Mouse (Mus musculus) heart, adult 2 months (tissue): ENCODE results near the gene 1700030K09Rik. TPM values are rescaled to one million over a fixed set of nuclear protein-coding genes. Genes with fewer than 3 reads are reported as not detected.

Experiments used
- DNase-seq, 2 experiments: peaks; one replicate each; pipeline ENCODE4 v3.0.0; 2021
- H3K27ac ChIP-seq: fragments of 200-600 bp; 2 replicates; pipeline ENCODE4 v1.8.1; 2022
- H3K27me3 ChIP-seq: fragments of 200-500 bp; 2 replicates; pipeline ENCODE4 v1.6.1; 2012; ENCODE audit warnings: mild to moderate bottlenecking, low read length, inconsistent platforms, mixed read lengths; ENCODE audit not compliant: control insufficient read depth, insufficient read depth
- H3K36me3 ChIP-seq: fragments of 200-500 bp; 2 replicates; pipeline ENCODE4 v1.6.1; 2012; ENCODE audit warnings: low read length, inconsistent platforms; ENCODE audit not compliant: control insufficient read depth, insufficient read depth
- H3K4me1 ChIP-seq: fragments of 200-500 bp; 2 replicates; pipeline ENCODE4 v1.6.1; 2011; ENCODE audit warnings: low read length; ENCODE audit not compliant: control insufficient read depth, insufficient read depth
- H3K4me3 ChIP-seq: fragments of 200-600 bp; 2 replicates; pipeline ENCODE4 v1.8.1; 2022
- H3K79me2 ChIP-seq: fragments of 200-500 bp; replicated peaks from 2 replicates; pipeline ENCODE4 v1.6.1; 2012; ENCODE audit warnings: mild to moderate bottlenecking, inconsistent platforms, low read length, moderate library complexity, mixed read lengths; ENCODE audit not compliant: control insufficient read depth, insufficient read depth
- H3K9ac ChIP-seq: fragments of 200-500 bp; 2 replicates; pipeline ENCODE4 v1.6.1; 2012; ENCODE audit warnings: low read depth, mild to moderate bottlenecking, control low read depth, inconsistent platforms, low read length, mixed read lengths
- CTCF ChIP-seq: fragments of 200-600 bp; IDR thresholded peaks from 2 replicates; pipeline ENCODE4 v1.8.1; 2022; ENCODE audit warnings: antibody characterized with exemption, mild to moderate bottlenecking, moderate library complexity
- EP300 ChIP-seq: fragments of 200-500 bp; IDR thresholded peaks from 2 replicates; pipeline ENCODE4 v1.6.1; 2011; ENCODE audit warnings: low read depth, low read length, control low read depth; ENCODE audit not compliant: insufficient read depth
- POLR2A ChIP-seq: fragments of 200-500 bp; IDR thresholded peaks from 2 replicates; pipeline ENCODE4 v1.6.1; 2011; ENCODE audit warnings: mild to moderate bottlenecking, low read depth, low read length, control low read depth; ENCODE audit not compliant: insufficient read depth
- WGBS: fragments of 180-500 bp; shearing (Covaris S2); methylation state at CpG from one replicate; pipeline ENCODE4 v1.1.7; 2018; 5-methylcytosine and 5-hydroxymethylcytosine counted together
- intact Hi-C: fragments of 180-260 bp; cut with DNase I; formaldehyde crosslinking; loops from one replicate; pipeline ENCODE4 v1.15.1; 2025
- long read RNA-seq: library from polyadenylated mRNA; stranded (forward); transcript quantifications from one replicate; pipeline ENCODE4 v2.0.0, GENCODE M21; 2021
- polyA plus RNA-seq: library from polyadenylated mRNA; depleted of rRNA; stranded (reverse); fragments of >200 nt; gene quantifications from 2 replicates; pipeline ENCODE4 v1.2.3, GENCODE M21; 2012; rRNA removed
- total RNA-seq, 2 experiments: library from RNA; stranded (reverse); gene quantifications; 2 replicates each; pipeline ENCODE4 v1.2.3; 2021

Gene 1700030K09Rik
- total RNA-seq = 1 to 10 TPM; 4.0 to 4.7 TPM
- polyA plus RNA-seq = 5.0 and 5.7 TPM in 2 replicates
- long read RNA-seq, partial matches to known transcripts = 2 of 5 reads
- long read RNA-seq, other reads (novel, unspliced or antisense) = 1 of 5 reads

GRCm38 (mm10) chr8:72443338-72443993, at the start of gene 1700030K09Rik, which contains the start of gene Calr3:
TSS of gene 1700030K09Rik (plus strand) at chr8:72443880.
TSS of gene Calr3 (minus strand) at chr8:72443870.
- 5% methylated on average over 34 of the region's 34 CpGs for WGBS
- Histone ChIP-seq H3K27me3 (no peaks in the 10 kb centered on the region), H3K4me3 (peak within 1 kb of the TSS; percentile 58), H3K79me2 (no peaks in the 10 kb centered on the region), H3K36me3 (no peaks in the 10 kb centered on the region), H3K27ac (peak within 1 kb of the TSS; percentile 75), H3K9ac (peak within 1 kb of the TSS; percentile 73), H3K4me1 (no peaks in the 10 kb centered on the region)
- DNase-seq = peak; percentile 96 to 98
- intact Hi-C loops = loop anchor here (5.0 to 10.0 kb wide), 2 partner anchors 44 to 281 kb away; partner anchors contain the start of gene Sin3b
- TF ChIP-seq POLR2A = peak; percentile 68; the same call in 1 of the 2 replicates
- TF ChIP-seq EP300 = 0 out of 2 replicates have a peak, but pooled peaks have one; percentile 48
- TF ChIP-seq CTCF = no peak

- 82% methylated on average over 1 of the region's 1 CpGs for WGBS
- intact Hi-C loops = no loop called here
- H3K27ac ChIP-seq = no peak overlapping the region
- H3K79me2 ChIP-seq = peaks cover 6% of the 10 kb centered on the region
- no peaks in the 10 kb centered on the region for H3K27me3 ChIP-seq
- TF ChIP-seq EP300 = no peak
- no peak for TF ChIP-seq CTCF
- TF ChIP-seq POLR2A = no peak
- H3K4me3 ChIP-seq = no peak overlapping the region
- peaks cover 5% of the 10 kb centered on the region; the same call in 1 of the 2 replicates for H3K36me3 ChIP-seq
- no peak for DNase-seq
- no peak overlapping the region for H3K9ac ChIP-seq
- peaks cover 18% of the 10 kb centered on the region for H3K4me1 ChIP-seq
These were observed 42.3 kb upstream of the 1700030K09Rik start for GRCm38 (mm10) chr8:72401381-72401780.

GRCm38 (mm10) chr8:72402981-72403380, 40.7 kb upstream of the 1700030K09Rik start:
- Histone ChIP-seq H3K9ac (no peak overlapping the region), H3K79me2 (peaks cover 8% of the 10 kb centered on the region), H3K4me3 (no peak overlapping the region), H3K4me1 (peaks cover 19% of the 10 kb centered on the region), H3K27me3 (no peaks in the 10 kb centered on the region), H3K36me3 (peaks cover 5% of the 10 kb centered on the region; the same call in 1 of the 2 replicates), H3K27ac (no peak overlapping the region)
- DNase-seq = no peak
- intact Hi-C loops = no loop called here
- TF ChIP-seq POLR2A = no peak
- no peak for TF ChIP-seq CTCF
- no peak for TF ChIP-seq EP300
- WGBS = 77% methylated on average over 3 of the region's 3 CpGs

GRCm38 (mm10) chr8:72407878-72408277, 35.8 kb upstream of the 1700030K09Rik start:
- Histone ChIP-seq H3K27me3 (no peaks in the 10 kb centered on the region), H3K27ac (no peak overlapping the region), H3K36me3 (peaks cover 12% of the 10 kb centered on the region), H3K9ac (no peak overlapping the region), H3K4me1 (peaks cover 29% of the 10 kb centered on the region), H3K79me2 (peaks cover 11% of the 10 kb centered on the region), H3K4me3 (no peak overlapping the region)
- no peak for DNase-seq
- TF ChIP-seq POLR2A (no peak), EP300 (no peak), CTCF (no peak)
- intact Hi-C loops = no loop called here
- WGBS = 50% methylated on average over 1 of the region's 1 CpGs

- no peak overlapping the region for H3K9ac ChIP-seq
- H3K27ac ChIP-seq = no peak overlapping the region
- no peak for DNase-seq
- 33% methylated on average over 3 of the region's 3 CpGs for WGBS
- H3K36me3 ChIP-seq = peaks cover 12% of the 10 kb centered on the region
- TF ChIP-seq POLR2A = no peak
- no peak for TF ChIP-seq EP300
- TF ChIP-seq CTCF = no peak
- H3K27me3 ChIP-seq = no peaks in the 10 kb centered on the region
- H3K4me1 ChIP-seq = peaks cover 34% of the 10 kb centered on the region
- H3K4me3 ChIP-seq = no peak overlapping the region
- intact Hi-C loops = no loop called here
- H3K79me2 ChIP-seq = peaks cover 14% of the 10 kb centered on the region
These were observed 34.2 kb upstream of the 1700030K09Rik start for GRCm38 (mm10) chr8:72409443-72409842.

GRCm38 (mm10) chr8:72413839-72414238, 29.8 kb upstream of the 1700030K09Rik start:
- intact Hi-C loops = no loop called here
- H3K4me3 ChIP-seq = no peak overlapping the region
- H3K27me3 ChIP-seq = no peaks in the 10 kb centered on the region
- no peak overlapping the region for H3K9ac ChIP-seq
- DNase-seq = no peak
- 52% methylated on average over 7 of the region's 7 CpGs for WGBS
- peaks cover 13% of the 10 kb centered on the region for H3K79me2 ChIP-seq
- H3K36me3 ChIP-seq = peaks cover 7% of the 10 kb centered on the region
- TF ChIP-seq POLR2A (no peak), CTCF (no peak), EP300 (no peak)
- no peak overlapping the region for H3K27ac ChIP-seq
- H3K4me1 ChIP-seq = peaks cover 52% of the 10 kb centered on the region
